Mouse (Mus musculus) neural tube, embryonic 13.5 days (tissue): Measurements from ENCODE around the gene Ltf. TPM values are rescaled to one million over a fixed set of nuclear protein-coding genes. Genes with fewer than 3 reads are reported as not detected.

ENCODE experiments used
- polyA plus RNA-seq: library from polyadenylated mRNA; unstranded; fragments of >200 nt; fragmentation: Nextera tagmentation; extraction: Ambion mirVana; gene quantifications from 2 replicates; pipeline ENCODE4 v1.2.1, GENCODE M21; 2015

Gene Ltf
- polyA plus RNA-seq, 1 experiment from 2014 or later = 1.1 TPM

Other genes starting within 250 kb of the Ltf start
- not detected in 2 replicates for gene Prss42, start 221.1 kb upstream of the Ltf start, polyA plus RNA-seq
- not detected in 2 replicates for gene Prss44, start 205.3 kb upstream of the Ltf start, polyA plus RNA-seq
- not detected in 2 replicates for gene Prss43, start 192.6 kb upstream of the Ltf start, polyA plus RNA-seq
- gene Prss45, start 184.7 kb upstream of the Ltf start, polyA plus RNA-seq = not detected in 2 replicates
- not detected in 2 replicates for gene Prss46, start 174.8 kb upstream of the Ltf start, polyA plus RNA-seq
- 0.22 TPM in 1 of 2 replicates, not detected in the other for gene Prss50, start 161.3 kb upstream of the Ltf start, polyA plus RNA-seq
- gene Als2cl, start 139.4 kb upstream of the Ltf start, polyA plus RNA-seq = 1.2 TPM in 2 replicates
- 1.7 and 1.8 TPM in 2 replicates for gene Tmie, start 139.2 kb upstream of the Ltf start, polyA plus RNA-seq
- gene Fam240a, start 102.4 kb upstream of the Ltf start, polyA plus RNA-seq = not detected in 2 replicates
- 0.22 TPM in 1 of 2 replicates, not detected in the other for gene Tdgf1, start 73.1 kb upstream of the Ltf start, polyA plus RNA-seq
- 0.62 and 1.1 TPM in 2 replicates for gene Lrrc2, start 67.7 kb upstream of the Ltf start, polyA plus RNA-seq
- not detected in 2 replicates for gene Rtp3, start 28.7 kb upstream of the Ltf start, polyA plus RNA-seq
- gene Ccrl2, start 38.2 kb downstream of the Ltf start, polyA plus RNA-seq = 1.0 and 1.2 TPM in 2 replicates
- gene Lrrfip2, start 98.3 kb downstream of the Ltf start, polyA plus RNA-seq = 44.9 and 47.7 TPM in 2 replicates